In genomic region chr19:22638394-22638954, GRCm38 (mm10) we compare ENCODE assay signal across 27 mouse cellular contexts.
DNase-seq lines count a peak whose midpoint lies in the region; ATAC-seq lines count a peak whose summit lies in the region.
"Had no signal": no experiment of that assay in that cellular context is flagged by ENCODE, and none has a peak within 500 bp of the region (broad histone marks: within the 10 kb centered on the region; RNA-seq: fewer than 3 reads in every experiment).

No protein-coding gene starts in this region.

- H3K9ac ChIP-seq in lung, embryonic 15.5 days = no peak overlapping the region
- H3K9ac ChIP-seq: heart, embryonic 12.5 days; hindbrain, embryonic 14.5 days; kidney, embryonic 15.5 days; liver, embryonic 12.5 days; liver, postnatal 0 days; midbrain, embryonic 12.5 days; neural tube, embryonic 13.5 days had no signal

- no peaks in the 10 kb centered on the region for H3K27me3 ChIP-seq in lung, embryonic 15.5 days
- H3K27me3 ChIP-seq in hindbrain, embryonic 10.5 days (ENCODE audit: insufficient read depth, poor library complexity, severe bottlenecking) = no peaks in the 10 kb centered on the region
- H3K27me3 ChIP-seq: heart, embryonic 12.5 days; kidney, embryonic 15.5 days; liver, embryonic 12.5 days; megakaryocyte, embryonic 14.5 days; midbrain, embryonic 12.5 days; neural tube, embryonic 13.5 days had no signal

- H3K9me3 ChIP-seq in lung, embryonic 15.5 days = no peaks in the 10 kb centered on the region
- H3K9me3 ChIP-seq in hindbrain, embryonic 10.5 days = no peaks in the 10 kb centered on the region
- H3K9me3 ChIP-seq: heart, embryonic 12.5 days; kidney, embryonic 15.5 days; liver, embryonic 12.5 days; megakaryocyte, embryonic 14.5 days; midbrain, embryonic 12.5 days; neural tube, embryonic 13.5 days had no signal

- no peak overlapping the region for H3K4me3 ChIP-seq in lung, embryonic 15.5 days
- H3K4me3 ChIP-seq in hindbrain, embryonic 10.5 days = no peak overlapping the region
- H3K4me3 ChIP-seq: erythroblast, embryonic 14.5 days; heart, adult 2 months; heart, embryonic 12.5 days; kidney, embryonic 15.5 days; liver, embryonic 12.5 days; megakaryocyte, embryonic 14.5 days; midbrain, embryonic 12.5 days; neural tube, embryonic 13.5 days had no signal

- no peak overlapping the region for H3K27ac ChIP-seq in lung, embryonic 15.5 days
- no peak overlapping the region for H3K27ac ChIP-seq in hindbrain, embryonic 10.5 days
- H3K27ac ChIP-seq: heart, adult 2 months; hindbrain, embryonic 14.5 days; kidney, embryonic 15.5 days; liver, embryonic 12.5 days; midbrain, embryonic 12.5 days; neural tube, embryonic 13.5 days had no signal

- ATAC-seq in lung, embryonic 15.5 days (ENCODE audit: borderline replicate concordance, extremely low read depth, low FRiP score, low TSS enrichment) = peak; percentile 75
- ATAC-seq: forebrain, embryonic 16.5 days; inflammation-experienced regulatory T-cells, adult 6 months; liver, embryonic 12.5 days; liver, postnatal 0 days had no signal

- no peak overlapping the region for H3K4me2 ChIP-seq in lung, embryonic 15.5 days
- H3K4me2 ChIP-seq: heart, embryonic 12.5 days; hindbrain, embryonic 14.5 days; kidney, embryonic 15.5 days; liver, embryonic 12.5 days; midbrain, embryonic 12.5 days; neural tube, embryonic 13.5 days had no signal

- no peaks in the 10 kb centered on the region for H3K4me1 ChIP-seq in lung, embryonic 15.5 days
- H3K4me1 ChIP-seq in hindbrain, embryonic 10.5 days (replicated peaks) = peaks cover 30% of the 10 kb centered on the region
- H3K4me1 ChIP-seq: liver, embryonic 12.5 days; megakaryocyte, embryonic 14.5 days; midbrain, embryonic 12.5 days; neural tube, embryonic 13.5 days had no signal

- no peaks in the 10 kb centered on the region for H3K36me3 ChIP-seq in lung, embryonic 15.5 days
- no peaks in the 10 kb centered on the region for H3K36me3 ChIP-seq in hindbrain, embryonic 10.5 days
- H3K36me3 ChIP-seq: heart, embryonic 12.5 days; kidney, embryonic 15.5 days; liver, embryonic 12.5 days; midbrain, embryonic 12.5 days; neural tube, embryonic 13.5 days had no signal

- 34% methylated on average over 3 of the region's 3 CpGs for WGBS in lung, embryonic 15.5 days
- 86% methylated on average over 3 of the region's 3 CpGs for WGBS in hindbrain, embryonic 10.5 days

- DNase-seq in lung, adult 18-20 months = no peak
- peak; percentile 69 to 78 for DNase-seq in cerebellum, adult 18-20 months
- DNase-seq in cerebellum, postnatal 10 days = peak; percentile 53 to 60
- DNase-seq in hindbrain, embryonic 10.5 days (ENCODE audit: low spot score) = no peak
- DNase-seq in retina, postnatal 1 day = no peak
- no peak for DNase-seq in c-Kit-positive CD71-positive TER-119-positive erythroid progenitor cells, embryonic 14.5 days (ENCODE audit: low spot score)
- DNase-seq: adrenal gland, adult 8-10 months; heart, adult 2 months; heart, postnatal 4 days; kidney, adult 18-20 months; kidney, postnatal 25 days; left cerebral cortex, postnatal 4 days; liver, postnatal 0 days; lung, postnatal 4 days; right cerebral cortex, postnatal 14 days; thymus, postnatal 4 days had no signal

Comparison
In these comparisons a context has a peak if more than half of its experiments do, and no peak if none do; other contexts are left out.
1. DNase-seq: peak in cerebellum, adult 18-20 months (2 of 2) and cerebellum, postnatal 10 days (2 of 2); none in lung, adult 18-20 months (0 of 2), hindbrain, embryonic 10.5 days (single experiment), retina, postnatal 1 day (single experiment) and c-Kit-positive CD71-positive TER-119-positive erythroid progenitor cells, embryonic 14.5 days (single experiment).